Mouse (Mus musculus) gastrocnemius, postnatal 10 days (tissue): ENCODE measurements around the gene Fhl2. TPM values are rescaled to one million over a fixed set of nuclear protein-coding genes. Genes with fewer than 3 reads are reported as not detected.
"Not testable (repeated sequence)": the region's sequence is repeated elsewhere in the genome, so short reads cannot be mapped to it uniquely, and the experiment has no call there.

Experiments
- DNase-seq: peaks from one replicate; pipeline ENCODE4 v3.0.0; 2021; ENCODE audit warnings: mixed read lengths
- total RNA-seq, 2 experiments: library from RNA; stranded (reverse); gene quantifications; 2 replicates each; pipeline ENCODE4 v1.2.3; 2021

Gene Fhl2
- total RNA-seq, 2 experiments from 2014 or later = 21.7 to 22.1 TPM

- DNase-seq = no peak
Measured at GRCm38 (mm10) chr1:43150225-43150624, 46.6 kb downstream of the Fhl2 start.

- DNase-seq = no peak
Measured at GRCm38 (mm10) chr1:43147474-43147873, 49.3 kb downstream of the Fhl2 start.

- no peak for DNase-seq
Measured at GRCm38 (mm10) chr1:43145388-43145787, 51.4 kb downstream of the Fhl2 start.

- no peak for DNase-seq
Measured at GRCm38 (mm10) chr1:43144338-43144906, 52.4 kb downstream of the Fhl2 start.

- DNase-seq = no peak
Measured at GRCm38 (mm10) chr1:43143791-43144190, 53.0 kb downstream of the Fhl2 start.

GRCm38 (mm10) chr1:43143284-43143683 lies 53.5 kb downstream of the Fhl2 start:
- DNase-seq = no peak

- no peak for DNase-seq
Measured at GRCm38 (mm10) chr1:43142849-43143248, 53.9 kb downstream of the Fhl2 start.

- peak; percentile 43 for DNase-seq
Measured at GRCm38 (mm10) chr1:43141555-43141961, 55.2 kb downstream of the Fhl2 start.

GRCm38 (mm10) chr1:43139587-43140266 lies 57.1 kb downstream of the Fhl2 start:
- peak; percentile 91 for DNase-seq

GRCm38 (mm10) chr1:43138268-43138812 lies 58.4 kb downstream of the Fhl2 start:
- DNase-seq = no peak

- DNase-seq = no peak
Measured at GRCm38 (mm10) chr1:43137334-43137733, 59.5 kb downstream of the Fhl2 start.

GRCm38 (mm10) chr1:43136488-43137029 lies 60.2 kb downstream of the Fhl2 start:
- not testable (repeated sequence) for DNase-seq

- no peak for DNase-seq
Measured at GRCm38 (mm10) chr1:43131591-43131990, 65.2 kb downstream of the Fhl2 start.

GRCm38 (mm10) chr1:43130219-43130981 lies 66.4 kb downstream of the Fhl2 start:
- no peak for DNase-seq

- DNase-seq = no peak
Measured at GRCm38 (mm10) chr1:43127820-43128610, 68.8 kb downstream of the Fhl2 start.

GRCm38 (mm10) chr1:43127196-43127595 lies 69.6 kb downstream of the Fhl2 start:
- no peak for DNase-seq

GRCm38 (mm10) chr1:43124726-43125125 lies 72.1 kb downstream of the Fhl2 start:
- DNase-seq = no peak

GRCm38 (mm10) chr1:43122616-43123015 lies 74.2 kb downstream of the Fhl2 start:
- DNase-seq = no peak

- no peak for DNase-seq
Measured at GRCm38 (mm10) chr1:43120950-43121349, 75.8 kb downstream of the Fhl2 start.

- DNase-seq = no peak
Measured at GRCm38 (mm10) chr1:43117435-43117834, 79.3 kb downstream of the Fhl2 start.

- DNase-seq = peak; percentile 66
Measured at GRCm38 (mm10) chr1:43112882-43113281, 83.9 kb downstream of the Fhl2 start.

- peak; percentile 72 for DNase-seq
Measured at GRCm38 (mm10) chr1:43110556-43110955, 86.2 kb downstream of the Fhl2 start.
